Mouse (Mus musculus): ENCODE data around the gene Smim6. TPM values are rescaled to one million over a fixed set of nuclear protein-coding genes. Genes with fewer than 3 reads are reported as not detected.

Smim6 gene
- polyA plus RNA-seq, 1 experiment, result 0.19 TPM

GRCm38 (mm10) chr11:115946221-115946828, 34.5 kb downstream of the Smim6 start:
- Histone ChIP-seq H3K4me3 (ENCODE audit: extremely low read depth, insufficient read depth, insufficient read length) (no peak overlapping the region), H3K27ac (ENCODE audit: insufficient read depth, low read length) (no peak overlapping the region), H3K4me1 (ENCODE audit: control insufficient read depth, insufficient read depth, insufficient read length) (no peaks in the 10 kb centered on the region), H3K36me3 (ENCODE audit: control insufficient read depth, insufficient read depth, low read length) (peaks cover 14% of the 10 kb centered on the region; the same call in 1 of the 2 replicates), H3K27me3 (ENCODE audit: control insufficient read depth, insufficient read depth, low read length) (no peaks in the 10 kb centered on the region)
- DNase-seq (ENCODE audit: low read depth in 1 of 2, low spot score in 2 of 2), result no peak
- TF ChIP-seq POLR2A (IDR thresholded peaks at IDR 0.05; ENCODE audit: low read depth, low read length) (no peak), CTCF (IDR thresholded peaks at IDR 0.05; ENCODE audit: extremely low read depth, insufficient read depth, insufficient read length, insufficient replicate concordance) (no peak)
- WGBS, result 93% methylated on average over 9 of the region's 9 CpGs

GRCm38 (mm10) chr11:115948316-115948715, 36.5 kb downstream of the Smim6 start:
- Histone ChIP-seq H3K36me3 (ENCODE audit: control insufficient read depth, insufficient read depth, low read length) (peaks cover 17% of the 10 kb centered on the region), H3K27ac (ENCODE audit: insufficient read depth, low read length) (no peak overlapping the region), H3K4me1 (ENCODE audit: control insufficient read depth, insufficient read depth, insufficient read length) (no peaks in the 10 kb centered on the region), H3K4me3 (ENCODE audit: extremely low read depth, insufficient read depth, insufficient read length) (no peak overlapping the region), H3K27me3 (ENCODE audit: control insufficient read depth, insufficient read depth, low read length) (no peaks in the 10 kb centered on the region)
- no peak for TF ChIP-seq POLR2A (IDR thresholded peaks at IDR 0.05; ENCODE audit: low read depth, low read length)
- TF ChIP-seq CTCF (IDR thresholded peaks at IDR 0.05; ENCODE audit: extremely low read depth, insufficient read depth, insufficient read length, insufficient replicate concordance), result no peak
- no peak for DNase-seq (ENCODE audit: low read depth in 1 of 2, low spot score in 2 of 2)
- 95% methylated on average over 9 of the region's 9 CpGs for WGBS

- Histone ChIP-seq H3K36me3 (ENCODE audit: control insufficient read depth, insufficient read depth, low read length) (peaks cover 20% of the 10 kb centered on the region), H3K4me3 (ENCODE audit: extremely low read depth, insufficient read depth, insufficient read length) (no peak overlapping the region), H3K27ac (ENCODE audit: insufficient read depth, low read length) (no peak overlapping the region), H3K4me1 (ENCODE audit: control insufficient read depth, insufficient read depth, insufficient read length) (no peaks in the 10 kb centered on the region), H3K27me3 (ENCODE audit: control insufficient read depth, insufficient read depth, low read length) (no peaks in the 10 kb centered on the region)
- 88% methylated on average over 2 of the region's 2 CpGs for WGBS
- TF ChIP-seq POLR2A (IDR thresholded peaks at IDR 0.05; ENCODE audit: low read depth, low read length) (no peak), CTCF (IDR thresholded peaks at IDR 0.05; ENCODE audit: extremely low read depth, insufficient read depth, insufficient read length, insufficient replicate concordance) (no peak)
- DNase-seq (ENCODE audit: low read depth in 1 of 2, low spot score in 2 of 2), result no peak
Measured at GRCm38 (mm10) chr11:115950719-115951118, 38.9 kb downstream of the Smim6 start.

GRCm38 (mm10) chr11:115954712-115955111, 42.9 kb downstream of the Smim6 start:
- peaks cover 27% of the 10 kb centered on the region for H3K36me3 ChIP-seq (ENCODE audit: control insufficient read depth, insufficient read depth, low read length)
- 73% methylated on average over 5 of the region's 5 CpGs for WGBS
- no peak overlapping the region for H3K27ac ChIP-seq (ENCODE audit: insufficient read depth, low read length)
- TF ChIP-seq POLR2A (IDR thresholded peaks at IDR 0.05; ENCODE audit: low read depth, low read length) (no peak), CTCF (IDR thresholded peaks at IDR 0.05; ENCODE audit: extremely low read depth, insufficient read depth, insufficient read length, insufficient replicate concordance) (no peak)
- H3K4me1 ChIP-seq (ENCODE audit: control insufficient read depth, insufficient read depth, insufficient read length), result no peaks in the 10 kb centered on the region
- H3K4me3 ChIP-seq (ENCODE audit: extremely low read depth, insufficient read depth, insufficient read length), result no peak overlapping the region
- no peaks in the 10 kb centered on the region for H3K27me3 ChIP-seq (ENCODE audit: control insufficient read depth, insufficient read depth, low read length)
- DNase-seq (ENCODE audit: low read depth in 1 of 2, low spot score in 2 of 2), result no peak

- Histone ChIP-seq H3K27me3 (ENCODE audit: control insufficient read depth, insufficient read depth, low read length) (no peaks in the 10 kb centered on the region), H3K4me1 (ENCODE audit: control insufficient read depth, insufficient read depth, insufficient read length) (no peaks in the 10 kb centered on the region), H3K4me3 (ENCODE audit: extremely low read depth, insufficient read depth, insufficient read length) (no peak overlapping the region), H3K36me3 (ENCODE audit: control insufficient read depth, insufficient read depth, low read length) (peaks cover 30% of the 10 kb centered on the region), H3K27ac (ENCODE audit: insufficient read depth, low read length) (0 out of 2 replicates have a peak overlapping the region, but pooled peaks have one; percentile 5)
- DNase-seq (ENCODE audit: low read depth in 1 of 2, low spot score in 2 of 2), result no peak
- WGBS, result 69% methylated on average over 10 of the region's 10 CpGs
- no peak for TF ChIP-seq CTCF (IDR thresholded peaks at IDR 0.05; ENCODE audit: extremely low read depth, insufficient read depth, insufficient read length, insufficient replicate concordance)
- no peak for TF ChIP-seq POLR2A (IDR thresholded peaks at IDR 0.05; ENCODE audit: low read depth, low read length)
Measured at GRCm38 (mm10) chr11:115955195-115955858, 43.5 kb downstream of the Smim6 start.

GRCm38 (mm10) chr11:115956453-115956852, 44.6 kb downstream of the Smim6 start:
- Histone ChIP-seq H3K4me3 (ENCODE audit: extremely low read depth, insufficient read depth, insufficient read length) (no peak overlapping the region), H3K27me3 (ENCODE audit: control insufficient read depth, insufficient read depth, low read length) (no peaks in the 10 kb centered on the region), H3K4me1 (ENCODE audit: control insufficient read depth, insufficient read depth, insufficient read length) (no peaks in the 10 kb centered on the region), H3K27ac (ENCODE audit: insufficient read depth, low read length) (no peak overlapping the region), H3K36me3 (ENCODE audit: control insufficient read depth, insufficient read depth, low read length) (peaks cover 38% of the 10 kb centered on the region)
- no peak for TF ChIP-seq POLR2A (IDR thresholded peaks at IDR 0.05; ENCODE audit: low read depth, low read length)
- WGBS, result 91% methylated on average over 4 of the region's 4 CpGs
- DNase-seq (ENCODE audit: low read depth in 1 of 2, low spot score in 2 of 2), result no peak

GRCm38 (mm10) chr11:115957971-115958370, 46.2 kb downstream of the Smim6 start:
- Histone ChIP-seq H3K36me3 (ENCODE audit: control insufficient read depth, insufficient read depth, low read length) (peaks cover 46% of the 10 kb centered on the region), H3K27ac (ENCODE audit: insufficient read depth, low read length) (no peak overlapping the region), H3K27me3 (ENCODE audit: control insufficient read depth, insufficient read depth, low read length) (no peaks in the 10 kb centered on the region), H3K4me3 (ENCODE audit: extremely low read depth, insufficient read depth, insufficient read length) (no peak overlapping the region), H3K4me1 (ENCODE audit: control insufficient read depth, insufficient read depth, insufficient read length) (no peaks in the 10 kb centered on the region)
- TF ChIP-seq CTCF (IDR thresholded peaks at IDR 0.05; ENCODE audit: extremely low read depth, insufficient read depth, insufficient read length, insufficient replicate concordance), result no peak
- no peak for TF ChIP-seq POLR2A (IDR thresholded peaks at IDR 0.05; ENCODE audit: low read depth, low read length)
- DNase-seq (ENCODE audit: low read depth in 1 of 2, low spot score in 2 of 2), result no peak
- WGBS, result 84% methylated on average over 7 of the region's 7 CpGs

Measured in spleen, adult 2 months (tissue).